Mouse (Mus musculus): ENCODE measurements around the gene Atg2a.
"Not testable (repeated sequence)": the region's sequence is repeated elsewhere in the genome, so short reads cannot be mapped to it uniquely, and the experiment has no call there.

The Atg2a gene

GRCm38 (mm10) chr19:6276426-6277421 lies 35.3 kb downstream of the Atg2a start, which contains the start of gene Ehd1:
TSS of gene Ehd1 (plus strand) at chr19:6276725.
- peak; percentile 96 to 97 for DNase-seq (ENCODE audit: low read depth in 1 of 2, low spot score in 2 of 2)

DNA sequence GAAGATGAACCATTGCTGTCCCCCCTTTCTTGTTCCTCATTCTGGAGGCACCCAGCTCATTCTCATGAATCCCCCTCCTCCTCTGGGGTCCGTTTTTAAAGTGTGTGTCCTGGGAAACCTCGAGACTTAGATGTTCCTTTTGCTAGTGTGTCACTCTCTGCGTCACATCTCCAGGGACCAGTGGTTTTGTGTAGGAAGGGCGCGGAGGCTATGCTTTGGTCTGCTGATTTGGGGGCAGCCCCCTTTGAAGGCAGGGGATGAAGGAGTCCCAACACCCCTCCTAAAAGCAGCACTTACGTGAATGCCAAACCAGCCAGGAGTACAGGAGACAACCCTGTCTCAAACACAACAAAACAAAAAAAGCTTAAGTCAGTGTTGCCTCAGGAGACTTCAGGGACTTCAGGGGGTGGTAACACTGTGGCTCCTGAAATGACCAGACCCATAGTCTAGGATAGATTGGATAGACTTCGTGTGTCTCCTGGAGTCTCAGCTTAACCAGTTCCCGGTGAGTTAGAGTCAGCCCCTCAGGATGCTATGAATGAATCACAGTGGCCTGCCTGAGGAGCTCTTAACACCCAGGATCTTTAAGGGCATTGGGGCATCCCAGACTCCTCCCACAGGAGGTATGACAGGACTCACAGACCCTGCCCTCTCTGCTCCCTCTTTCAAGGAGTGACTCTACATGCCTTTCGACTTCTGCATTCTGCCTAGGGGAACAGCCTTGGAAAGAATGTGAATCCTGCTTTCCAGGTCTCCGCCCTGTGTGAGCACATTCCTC lies 36.4 kb downstream of the Atg2a start:
- peak; percentile 64 to 75 for DNase-seq (ENCODE audit: low read depth in 1 of 2, low spot score in 2 of 2)

DNA sequence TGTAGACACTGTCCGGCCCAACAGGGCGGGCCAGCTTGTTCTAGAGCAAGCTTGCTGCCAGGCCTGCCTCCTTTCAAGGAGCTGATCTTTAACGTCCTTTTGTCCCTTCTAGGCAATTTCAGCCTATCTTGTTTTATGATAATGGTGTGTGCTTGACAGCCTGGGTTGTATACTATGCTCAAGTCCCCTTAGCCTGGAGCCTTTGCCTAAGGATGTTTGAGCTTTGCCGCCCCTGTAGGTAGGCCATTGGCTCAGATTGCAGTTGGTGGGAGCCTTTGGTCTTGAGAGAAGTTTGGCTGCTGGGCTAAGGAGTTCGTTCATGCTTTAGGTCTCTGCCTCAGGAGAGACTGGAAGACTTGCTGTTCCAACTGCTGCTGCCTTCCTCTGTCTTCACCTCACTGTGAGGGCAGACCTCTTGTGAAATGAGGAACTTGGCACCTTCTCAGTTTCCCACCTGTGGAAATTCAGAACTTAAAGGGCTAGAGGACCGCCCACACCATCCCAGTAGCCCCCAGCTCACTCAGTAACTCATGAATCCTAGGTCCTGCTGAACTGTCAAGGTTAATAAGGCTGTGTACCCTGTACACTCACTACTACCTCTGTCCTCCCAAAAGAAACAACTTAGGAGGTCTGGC lies 37.1 kb downstream of the Atg2a start:
- DNase-seq (ENCODE audit: low read depth in 1 of 2, low spot score in 2 of 2) = no peak

- no peak for DNase-seq (ENCODE audit: low read depth in 1 of 2, low spot score in 2 of 2)
Measured at GRCm38 (mm10) chr19:6279481-6280144, 38.1 kb downstream of the Atg2a start.

GRCm38 (mm10) chr19:6280554-6280953 lies 39.1 kb downstream of the Atg2a start:
- no peak for DNase-seq (ENCODE audit: low read depth in 1 of 2, low spot score in 2 of 2)

- no peak for DNase-seq (ENCODE audit: low read depth in 1 of 2, low spot score in 2 of 2)
Measured at GRCm38 (mm10) chr19:6281122-6282020, 39.9 kb downstream of the Atg2a start.

GRCm38 (mm10) chr19:6283001-6283400 lies 41.5 kb downstream of the Atg2a start:
- DNase-seq (ENCODE audit: low read depth in 1 of 2, low spot score in 2 of 2) = no peak

- no peak for DNase-seq (ENCODE audit: low read depth in 1 of 2, low spot score in 2 of 2)
Measured at GRCm38 (mm10) chr19:6284502-6284901, 43.0 kb downstream of the Atg2a start.

DNA sequence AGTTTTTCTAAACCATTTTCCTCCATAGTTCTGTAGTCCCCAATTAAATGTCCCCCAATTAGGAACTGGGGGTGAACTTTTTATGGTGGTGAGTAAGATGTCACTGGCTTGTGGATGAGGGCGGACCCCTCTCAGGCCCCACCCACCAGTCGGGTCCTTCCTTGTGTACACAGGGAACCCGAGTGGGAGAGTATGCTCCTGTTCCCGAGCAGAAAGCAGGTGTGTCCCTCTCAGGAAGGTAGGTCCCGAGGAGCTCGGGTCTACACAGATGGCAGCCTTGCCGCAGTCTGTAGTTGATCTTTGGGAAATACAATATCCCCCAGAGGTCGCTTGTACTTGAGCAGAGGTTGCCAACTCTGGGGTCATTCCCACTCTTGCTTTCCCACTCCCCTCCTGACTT lies 43.8 kb downstream of the Atg2a start:
- no peak for DNase-seq (ENCODE audit: low read depth in 1 of 2, low spot score in 2 of 2)

- DNase-seq (ENCODE audit: low read depth in 1 of 2, low spot score in 2 of 2) = no peak
Measured at GRCm38 (mm10) chr19:6285632-6286433, 44.4 kb downstream of the Atg2a start.

DNA sequence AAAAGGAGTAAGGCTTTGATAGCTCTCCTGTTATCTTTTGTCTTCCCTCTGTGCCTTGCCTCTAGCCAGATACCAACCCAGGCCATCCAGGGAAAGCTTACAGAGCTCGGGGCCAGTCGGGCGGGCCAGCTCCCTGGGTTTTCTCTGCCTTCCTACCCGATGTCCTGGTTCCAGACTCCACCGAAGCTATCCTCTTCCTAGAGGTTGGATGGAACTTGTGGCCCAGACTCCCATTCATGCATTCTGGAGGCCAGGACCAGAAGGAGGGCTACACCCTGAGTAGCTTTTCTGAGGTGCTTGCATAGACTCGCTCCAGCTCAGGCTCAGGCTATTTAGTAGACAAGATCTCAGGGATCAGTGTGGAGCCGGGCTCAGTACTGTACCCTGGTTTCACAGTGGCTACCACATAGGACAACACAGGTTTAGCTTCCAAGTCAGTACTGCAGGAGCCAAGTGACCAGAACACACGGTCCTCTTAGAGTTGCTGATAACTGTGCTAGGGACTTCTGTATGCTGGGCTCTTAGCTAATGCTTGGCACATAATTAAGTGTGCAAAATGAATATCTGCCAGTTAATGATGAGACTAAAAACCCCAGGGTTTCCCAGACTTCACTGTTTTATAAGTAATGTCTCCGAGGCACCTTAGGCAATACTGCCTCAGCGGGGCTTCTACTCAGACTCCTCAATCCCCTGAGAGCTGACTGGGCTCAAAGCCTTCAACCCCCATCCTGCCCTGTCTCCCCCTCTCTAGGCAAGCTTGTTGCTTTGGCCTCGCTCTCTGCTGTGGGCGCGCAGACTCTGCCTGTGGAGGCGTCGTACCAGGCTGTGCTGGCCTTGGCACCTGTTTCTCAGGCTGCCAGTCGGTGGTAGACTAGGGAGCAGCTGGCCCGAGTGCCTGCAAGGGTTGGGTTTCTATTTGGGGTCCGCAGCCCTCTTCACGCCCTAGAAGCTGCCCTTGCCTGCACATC lies 45.2 kb downstream of the Atg2a start:
- no peak for DNase-seq (ENCODE audit: low read depth in 1 of 2, low spot score in 2 of 2)

- no peak for DNase-seq (ENCODE audit: low read depth in 1 of 2, low spot score in 2 of 2)
Measured at GRCm38 (mm10) chr19:6288236-6288894, 46.9 kb downstream of the Atg2a start.

GRCm38 (mm10) chr19:6289696-6290238 lies 48.3 kb downstream of the Atg2a start:
- DNase-seq (ENCODE audit: low read depth in 1 of 2, low spot score in 2 of 2) = no peak

DNA sequence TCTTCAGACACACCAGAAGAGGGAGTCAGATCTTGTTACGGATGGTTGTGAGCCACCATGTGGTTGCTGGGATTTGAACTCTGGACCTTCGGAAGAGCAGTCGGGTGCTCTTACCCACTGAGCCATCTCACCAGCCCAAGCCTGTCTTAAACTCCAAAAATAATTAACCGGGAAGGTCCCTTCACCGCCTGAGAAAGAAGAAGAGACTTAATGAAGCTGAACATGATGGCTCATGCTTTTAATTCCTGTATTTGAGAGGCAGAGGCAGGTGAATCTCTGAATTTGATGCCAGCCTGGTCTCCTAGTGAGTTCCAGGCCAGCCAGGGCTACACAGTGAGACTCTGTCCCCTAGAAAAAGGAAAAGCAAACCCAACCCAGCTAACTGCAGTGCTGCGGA lies 49.2 kb downstream of the Atg2a start:
- DNase-seq (ENCODE audit: low read depth in 1 of 2, low spot score in 2 of 2) = not testable (repeated sequence)

- DNase-seq (ENCODE audit: low read depth in 1 of 2, low spot score in 2 of 2) = no peak
Measured at GRCm38 (mm10) chr19:6291117-6291781, 49.8 kb downstream of the Atg2a start.

DNA sequence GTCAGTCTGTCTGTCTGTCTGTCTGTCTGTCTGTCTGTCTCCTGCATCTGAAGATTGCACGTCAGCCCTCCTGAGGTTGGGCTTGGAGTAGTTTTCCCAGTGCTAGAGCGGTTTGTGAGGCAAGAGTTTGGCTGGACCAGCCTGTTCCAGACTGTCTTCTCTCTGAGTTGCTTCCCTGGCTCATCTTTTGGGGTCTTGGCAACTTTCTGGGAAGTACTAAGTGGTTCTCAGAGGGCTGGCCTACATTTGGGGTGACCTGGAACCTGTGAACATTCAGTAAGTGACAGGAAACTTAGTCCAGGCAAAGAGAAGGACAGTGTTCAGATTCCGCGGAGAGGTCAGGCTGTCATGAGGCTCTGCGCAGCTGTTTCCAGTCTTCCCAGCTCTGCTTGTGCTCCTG lies 50.8 kb downstream of the Atg2a start:
- no peak for DNase-seq (ENCODE audit: low read depth in 1 of 2, low spot score in 2 of 2)

GRCm38 (mm10) chr19:6294301-6294700 lies 52.8 kb downstream of the Atg2a start:
- no peak for DNase-seq (ENCODE audit: low read depth in 1 of 2, low spot score in 2 of 2)
